Mouse (Mus musculus) forebrain, embryonic 16.5 days (tissue): ENCODE measurements around the gene Olfr1126. TPM values are rescaled to one million over a fixed set of nuclear protein-coding genes. Genes with fewer than 3 reads are reported as not detected.

ENCODE experiments used
- polyA plus RNA-seq: library from polyadenylated mRNA; unstranded; fragments of >200 nt; fragmentation: Nextera tagmentation; extraction: Ambion mirVana; gene quantifications from 2 replicates; pipeline ENCODE4 v1.2.1, GENCODE M21; 2015

The Olfr1126 gene
- polyA plus RNA-seq, 1 experiment from 2014 or later, result not detected

Other genes starting within 250 kb of the Olfr1126 start
- gene Olfr1113, start 245.0 kb upstream of the Olfr1126 start, polyA plus RNA-seq, result not detected in 2 replicates
- gene Olfr1115, start 205.9 kb upstream of the Olfr1126 start, polyA plus RNA-seq, result not detected in 2 replicates
- gene Olfr1116, start 186.4 kb upstream of the Olfr1126 start, polyA plus RNA-seq, result not detected in 2 replicates
- gene Olfr1118, start 146.4 kb upstream of the Olfr1126 start, polyA plus RNA-seq, result not detected in 2 replicates
- gene Olfr1120, start 99.1 kb upstream of the Olfr1126 start, polyA plus RNA-seq, result not detected in 2 replicates
- gene Olfr1121, start 84.1 kb upstream of the Olfr1126 start, polyA plus RNA-seq, result not detected in 2 replicates
- gene Olfr1122, start 68.1 kb upstream of the Olfr1126 start, polyA plus RNA-seq, result not detected in 2 replicates
- not detected in 2 replicates for gene Olfr1123, start 37.3 kb upstream of the Olfr1126 start, polyA plus RNA-seq
- gene Olfr1124, start 23.7 kb upstream of the Olfr1126 start, polyA plus RNA-seq, result 0.09 TPM in 1 of 2 replicates, not detected in the other
- not detected in 2 replicates for gene Pramel7, start 43.1 kb downstream of the Olfr1126 start, polyA plus RNA-seq
- not detected in 2 replicates for gene Pramel6, start 52.6 kb downstream of the Olfr1126 start, polyA plus RNA-seq
- gene Olfr153, start 77.8 kb downstream of the Olfr1126 start, polyA plus RNA-seq, result not detected in 2 replicates
- not detected in 2 replicates for gene Olfr1128, start 91.6 kb downstream of the Olfr1126 start, polyA plus RNA-seq
- not detected in 2 replicates for gene Olfr1129, start 119.9 kb downstream of the Olfr1126 start, polyA plus RNA-seq
- not detected in 2 replicates for gene Olfr1130, start 152.2 kb downstream of the Olfr1126 start, polyA plus RNA-seq
- gene Olfr1131, start 173.1 kb downstream of the Olfr1126 start, polyA plus RNA-seq, result not detected in 2 replicates
- not detected in 2 replicates for gene Olfr1132, start 183.6 kb downstream of the Olfr1126 start, polyA plus RNA-seq
- not detected in 2 replicates for gene Olfr1133, start 193.4 kb downstream of the Olfr1126 start, polyA plus RNA-seq
- gene Olfr1134, start 204.5 kb downstream of the Olfr1126 start, polyA plus RNA-seq, result not detected in 2 replicates
- gene Olfr1135, start 219.7 kb downstream of the Olfr1126 start, polyA plus RNA-seq, result not detected in 2 replicates
- gene Olfr1136, start 240.0 kb downstream of the Olfr1126 start, polyA plus RNA-seq, result not detected in 2 replicates